Mouse (Mus musculus) liver, adult 10 weeks (tissue): ENCODE measurements around the gene Atp5g1. TPM values are rescaled to one million over a fixed set of nuclear protein-coding genes. Genes with fewer than 3 reads are reported as not detected.

Experiments used
- polyA plus RNA-seq: library from polyadenylated mRNA; stranded (reverse); fragments of 350-450 nt; fragmentation: Illumina TruSeq; extraction: RNeasy Lipid Tissue Mini Kit (QIAGEN cat#74804); gene quantifications from one replicate; pipeline ENCODE4 v1.2.3, GENCODE M21; 2014; ENCODE audit warnings: low read depth, low replicate concordance

Atp5g1 gene
- 29.6 TPM for polyA plus RNA-seq

GRCm38 (mm10) chr11:96075509-96076220, at the start of gene Atp5g1:
TSS of gene Atp5g1 (minus strand) at chr11:96075670.

GRCm38 (mm10) chr11:96111751-96112150, 36.3 kb upstream of the Atp5g1 start, which contains the start of gene Calcoco2:
TSS of gene Calcoco2 (minus strand) at chr11:96111964.

GRCm38 (mm10) chr11:96065215-96065911, 10.1 kb downstream of the Atp5g1 start, which contains the start of gene Ube2z:
TSS of gene Ube2z (minus strand) at chr11:96065388.

GRCm38 (mm10) chr11:96034596-96035052, 40.8 kb downstream of the Atp5g1 start, which contains the start of gene Snf8:
TSS of gene Snf8 (plus strand) at chr11:96034885.

Other genes starting within 250 kb of the Atp5g1 start
- gene Gngt2, start 238.5 kb downstream of the Atp5g1 start, polyA plus RNA-seq: 4.2 TPM
- 0.29 TPM for gene Abi3, start 233.2 kb downstream of the Atp5g1 start, polyA plus RNA-seq
- gene B4galnt2, start 160.8 kb downstream of the Atp5g1 start, polyA plus RNA-seq: not detected
- gene Igf2bp1, start 69.7 kb downstream of the Atp5g1 start, polyA plus RNA-seq: not detected
- gene Gip, start 51.1 kb downstream of the Atp5g1 start, polyA plus RNA-seq: not detected
- 20.3 TPM for gene Snf8, start 40.8 kb downstream of the Atp5g1 start, polyA plus RNA-seq
- 15.9 TPM for gene Ube2z, start 10.3 kb downstream of the Atp5g1 start, polyA plus RNA-seq
- not detected for gene Calcoco2, start 36.3 kb upstream of the Atp5g1 start, polyA plus RNA-seq
- not detected for gene Ttll6, start 58.1 kb upstream of the Atp5g1 start, polyA plus RNA-seq
- gene Hoxb13, start 118.6 kb upstream of the Atp5g1 start, polyA plus RNA-seq: not detected
- gene Hoxb9, start 195.8 kb upstream of the Atp5g1 start, polyA plus RNA-seq: not detected
- not detected for gene Hoxb8, start 206.2 kb upstream of the Atp5g1 start, polyA plus RNA-seq
- gene Hoxb7, start 211.0 kb upstream of the Atp5g1 start, polyA plus RNA-seq: 0.42 TPM
- not detected for gene Hoxb6, start 216.8 kb upstream of the Atp5g1 start, polyA plus RNA-seq
- 0.21 TPM for gene Hoxb5, start 227.7 kb upstream of the Atp5g1 start, polyA plus RNA-seq
- gene Hoxb4, start 242.6 kb upstream of the Atp5g1 start, polyA plus RNA-seq: 0.58 TPM
- 0.45 TPM for gene Hoxb3, start 247.7 kb upstream of the Atp5g1 start, polyA plus RNA-seq